In the genomic region with DNA sequence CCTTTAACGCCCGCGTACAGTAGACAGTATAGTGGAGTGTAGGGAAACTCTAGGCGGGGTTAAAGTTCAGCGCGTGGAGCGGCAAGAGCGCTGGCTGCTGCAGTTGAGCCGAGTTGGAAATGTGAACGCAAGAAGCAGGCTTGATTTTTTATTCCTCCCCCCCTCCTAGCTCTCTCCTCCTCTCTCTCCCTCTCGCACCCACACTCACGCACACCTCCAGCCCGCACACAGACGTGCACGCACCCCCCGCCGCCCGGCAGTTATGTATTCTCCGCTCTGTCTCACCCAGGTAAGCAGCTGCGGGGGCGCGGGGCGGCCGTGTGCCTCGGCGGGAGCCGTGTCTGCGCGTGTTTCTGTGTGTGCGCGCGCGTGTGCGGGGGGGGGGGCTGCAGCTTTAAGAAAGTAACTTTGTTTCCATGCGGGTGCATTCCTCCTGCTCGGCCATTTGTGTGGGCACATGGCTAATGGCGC, we compare ENCODE assay signal across 8 mouse cellular contexts. TPM values are rescaled to one million over a fixed set of nuclear protein-coding genes. Genes with fewer than 3 reads are reported as not detected.
DNase-seq lines count a peak whose midpoint lies in the region; ATAC-seq and TF ChIP-seq lines count a peak whose summit lies in the region.

A gene (minus strand): TSS at position 373 of the 471 bp plus-strand sequence.

- no peak within 1 kb of the TSS for H3K27ac ChIP-seq in ES-E14 (ENCODE audit: insufficient read depth, low read depth, low read length, poor library complexity, severe bottlenecking)
- peak within 1 kb of the TSS; percentile 83 for H3K27ac ChIP-seq in brown adipose tissue, adult 24 weeks (replicated peaks; ENCODE audit: low read depth, low read length)
- H3K27ac ChIP-seq in forebrain, embryonic 14.5 days (ENCODE audit: low read depth, low read length): peak within 1 kb of the TSS; percentile 98

- 1% methylated on average over 37 of the region's 37 CpGs for WGBS in forebrain, embryonic 14.5 days

- no peaks in the 10 kb centered on the region for H3K36me3 ChIP-seq in ES-E14 (ENCODE audit: control insufficient read depth, insufficient read depth, low read length, poor library complexity, severe bottlenecking)
- 0 out of 2 replicates have a peak, but pooled peaks cover 2% of the 10 kb centered on the region for H3K36me3 ChIP-seq in forebrain, embryonic 14.5 days (ENCODE audit: control insufficient read depth, insufficient read depth, low read length)

- peak within 1 kb of the TSS; percentile 83 for H3K4me2 ChIP-seq in forebrain, embryonic 14.5 days (ENCODE audit: low read length)

- 0 out of 4 replicates have a peak, but pooled peaks cover 0 to 1% of the 10 kb centered on the region in 2 experiments for H3K4me1 ChIP-seq in ES-E14 (ENCODE audit: control insufficient read depth in 2 of 2, insufficient read depth in 2 of 2, low read length in 2 of 2, poor library complexity in 1 of 2)
- H3K4me1 ChIP-seq in brown adipose tissue, adult 24 weeks (ENCODE audit: control insufficient read depth, insufficient read depth, insufficient read length, low read length): peaks cover 2% of the 10 kb centered on the region; the same call in 1 of the 2 replicates
- H3K4me1 ChIP-seq in forebrain, embryonic 14.5 days (ENCODE audit: control insufficient read depth, insufficient read depth, low read length): peaks cover 20% of the 10 kb centered on the region

- H3K9ac ChIP-seq in ES-E14 (ENCODE audit: insufficient read depth, low read depth, low read length, poor library complexity, severe bottlenecking): peak within 1 kb of the TSS; percentile 38
- H3K9ac ChIP-seq in forebrain, embryonic 14.5 days (ENCODE audit: low read length): peak within 1 kb of the TSS; percentile 100

- intact Hi-C loops in heart, postnatal 25 days (cut with DNase I): loop anchor here (1.0 to 5.0 kb wide), 4 partner anchors 23 to 329 kb away; no protein-coding TSS in a partner anchor

- peak; percentile 65 for ATAC-seq in forebrain, embryonic 14.5 days

- peak within 1 kb of the TSS; percentile 64 to 69 for H3K4me3 ChIP-seq in ES-E14 (ENCODE audit: insufficient read depth in 1 of 2, low read depth in 1 of 2, low read length in 2 of 2, poor library complexity in 1 of 2, severe bottlenecking in 1 of 2)
- H3K4me3 ChIP-seq in brown adipose tissue, adult 24 weeks (ENCODE audit: insufficient read depth, low read depth, low read length): peak within 1 kb of the TSS; percentile 99
- H3K4me3 ChIP-seq in forebrain, embryonic 14.5 days (ENCODE audit: low read depth, low read length): peak within 1 kb of the TSS; percentile 92

- in situ Hi-C loops in ES-E14 (cut with MboI; ENCODE audit: low sequenced_read_pairs in 2 of 2, unreplicated experiment in 2 of 2): no loop called here

- H3K27me3 ChIP-seq in forebrain, embryonic 14.5 days (replicated peaks; ENCODE audit: control insufficient read depth, insufficient read depth, low read length): no peaks in the 10 kb centered on the region

- no peaks in the 10 kb centered on the region for H3K9me3 ChIP-seq in ES-E14 (ENCODE audit: control insufficient read depth, insufficient read depth, low read depth, low read length)
- no peaks in the 10 kb centered on the region for H3K9me3 ChIP-seq in forebrain, embryonic 14.5 days (replicated peaks; ENCODE audit: control insufficient read depth, low read length)

- DNase-seq in ES-E14 (ENCODE audit: low read depth, low spot score): no peak
- peak; percentile 89 for DNase-seq in forebrain, embryonic 14.5 days (ENCODE audit: low spot score)
- peak; percentile 50 for DNase-seq in heart, postnatal 25 days (ENCODE audit: low spot score)
- DNase-seq in kidney, postnatal 25 days: peak; percentile 82 to 89
- DNase-seq in lung, postnatal 10 days: peak; percentile 77
- DNase-seq in ovary, postnatal 10 days (ENCODE audit: low spot score): peak; percentile 41
- DNase-seq in thymus, postnatal 36 days: peak; percentile 32 to 43

TF ChIP-seq in ES-E14, 5 proteins besides CTCF, POLR2A, EP300 and RAD21:
- TF ChIP-seq HCFC1 (IDR thresholded peaks at IDR 0.05; ENCODE audit: borderline replicate concordance, insufficient read depth, low read length) (no peak), ZNF384 (IDR thresholded peaks at IDR 0.05; ENCODE audit: low read depth, low read length) (no peak)

RNA-seq across cellular contexts. Expression of the gene that starts here (rescaled TPM):
- not detected in 2 replicates for total RNA-seq in ES-E14 (2012; rRNA removed)
- polyA plus RNA-seq in brown adipose tissue, adult 24 weeks (2012; ENCODE audit: insufficient read depth, insufficient read length, missing spikeins): not detected in 2 replicates
- polyA plus RNA-seq in forebrain, embryonic 14.5 days (2014; fragmentation: Nextera tagmentation; extraction: Ambion mirVana): 48.7 and 62.9 TPM in 2 replicates
- total RNA-seq in heart, postnatal 25 days (2021): not detected

Comparison
In these comparisons a context has a peak if more than half of its experiments do, and no peak if none do; other contexts are left out.
1. RNA of the gene that starts here (polyA plus RNA-seq): 48.7 to 62.9 TPM in forebrain, embryonic 14.5 days; not detected in brown adipose tissue, adult 24 weeks; every median in the first group is over 10 times any median in the second.
2. Peak in DNase-seq in heart, postnatal 25 days; RNA of the gene not detected or under 1 TPM.
3. Peak in every context shown above with its lines, with median percentiles within 50 percentile points of each other: H3K4me3 ChIP-seq.